ENCODE assay signal across 21 mouse cellular contexts in the genomic region with DNA sequence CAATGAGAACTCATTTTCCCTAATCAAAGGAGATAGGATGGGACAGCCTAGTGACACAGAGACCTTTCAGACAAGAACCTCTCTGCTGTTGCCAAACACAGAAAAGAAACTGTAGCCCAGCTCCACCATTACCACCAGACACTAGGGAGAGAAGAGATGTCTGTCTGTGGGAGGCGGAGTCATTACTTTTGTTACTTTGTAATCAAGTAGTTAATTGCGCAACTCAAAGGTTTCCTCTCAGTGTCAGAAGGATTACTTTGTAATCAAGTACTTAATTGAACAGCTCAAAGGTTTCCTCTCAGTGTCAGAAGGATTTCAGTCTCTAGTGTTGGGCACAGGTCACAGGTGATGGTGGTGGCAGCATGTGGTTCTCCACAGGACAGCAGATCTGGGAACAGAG.
"Had no signal": no experiment of that assay in that cellular context is flagged by ENCODE, and none has a peak within 500 bp of the region (broad histone marks: within the 10 kb centered on the region; RNA-seq: fewer than 3 reads in every experiment).

No protein-coding gene starts in this region.

- H3K9me3 ChIP-seq: lung, embryonic 15.5 days; midbrain, embryonic 10.5 days; midbrain, embryonic 12.5 days; neural tube, embryonic 13.5 days; neural tube, embryonic 15.5 days had no signal

- H3K4me1 ChIP-seq: lung, embryonic 15.5 days; midbrain, embryonic 10.5 days; midbrain, embryonic 12.5 days; neural tube, embryonic 13.5 days; neural tube, embryonic 15.5 days had no signal

- ATAC-seq: lung, postnatal 0 days; midbrain, embryonic 16.5 days had no signal

- H3K4me2 ChIP-seq: lung, embryonic 15.5 days; midbrain, embryonic 12.5 days; neural tube, embryonic 13.5 days; neural tube, embryonic 15.5 days had no signal

- H3K27me3 ChIP-seq: neural tube, embryonic 13.5 days; neural tube, embryonic 15.5 days had no signal

- DNase-seq: lung, adult 2 months; lung, postnatal 14 days; lung, postnatal 36 days; midbrain, embryonic 14.5 days; retina, postnatal 1 day; right cerebral cortex, adult 18-20 months; right cerebral cortex, postnatal 25 days; right cerebral cortex, postnatal 4 days; spleen, adult 18-20 months; thymus, adult 18-20 months; thymus, postnatal 14 days; thymus, postnatal 36 days had no signal

- H3K9ac ChIP-seq: lung, embryonic 15.5 days; midbrain, embryonic 12.5 days; neural tube, embryonic 13.5 days; neural tube, embryonic 15.5 days had no signal

- H3K27ac ChIP-seq: lung, embryonic 15.5 days; macrophage; midbrain, embryonic 10.5 days; midbrain, embryonic 12.5 days; neural tube, embryonic 13.5 days; neural tube, embryonic 15.5 days had no signal

- H3K4me3 ChIP-seq: lung, embryonic 15.5 days; midbrain, embryonic 10.5 days; midbrain, embryonic 12.5 days; myocyte; neural tube, embryonic 13.5 days; neural tube, embryonic 15.5 days had no signal

- H3K36me3 ChIP-seq: lung, embryonic 15.5 days; midbrain, embryonic 10.5 days; midbrain, embryonic 12.5 days; neural tube, embryonic 13.5 days; neural tube, embryonic 15.5 days had no signal
